Mouse (Mus musculus): ENCODE measurements around the gene Ppp4r1.

- TF ChIP-seq POLR2A (IDR thresholded peaks at IDR 0.05; ENCODE audit: extremely low read depth, insufficient read depth, low read length) = no peak
- no peak for TF ChIP-seq CTCF (IDR thresholded peaks at IDR 0.05; ENCODE audit: extremely low read depth, insufficient read depth, low read length)
Measured at GRCm38 (mm10) chr17:65735088-65735487, 47.3 kb upstream of the Ppp4r1 start.
